Mouse (Mus musculus) spleen, adult 2 months (tissue): ENCODE data around the gene Ccl26.

Experiments used
- CTCF ChIP-seq: fragments of 200-500 bp; IDR thresholded peaks from 2 replicates; pipeline ENCODE4 v1.5.1; 2011; ENCODE audit warnings: mild to moderate bottlenecking, inconsistent platforms; ENCODE audit not compliant: insufficient read depth, insufficient read length, insufficient replicate concordance; ENCODE audit errors: extremely low read depth
- POLR2A ChIP-seq: fragments of 200-500 bp; IDR thresholded peaks from 2 replicates; pipeline ENCODE4 v1.6.1; 2011; ENCODE audit warnings: low read depth, low read length, inconsistent platforms

GRCm38 (mm10) chr5:135582330-135582729, 19.0 kb upstream of the Ccl26 start:
- no peak for TF ChIP-seq CTCF
- TF ChIP-seq POLR2A, result no peak
